ENCODE assay signal across 8 mouse cellular contexts in genomic region chr5:66675983-66676382, GRCm38 (mm10). TPM values are rescaled to one million over a fixed set of nuclear protein-coding genes. Genes with fewer than 3 reads are reported as not detected.
A peak's percentile ranks its signal among the peaks of the same experiment; 100 is the strongest.
DNase-seq lines count a peak whose midpoint lies in the region; ATAC-seq and TF ChIP-seq lines count a peak whose summit lies in the region.

Gene Uchl1 (plus strand): TSS chr5:66676091.

- H3K27ac ChIP-seq in brown adipose tissue, adult 24 weeks (replicated peaks; ENCODE audit: low read depth, low read length), result no peak within 1 kb of the TSS
- H3K27ac ChIP-seq in forebrain, embryonic 13.5 days, result peak within 1 kb of the TSS; percentile 85
- H3K27ac ChIP-seq in liver, embryonic 14.5 days, result no peak within 1 kb of the TSS
- H3K27ac ChIP-seq in olfactory bulb, adult 2 months (ENCODE audit: insufficient read depth, low read depth, low read length), result no peak within 1 kb of the TSS; the same call in 1 of the 2 replicates
- H3K27ac ChIP-seq in thymus, adult 2 months (ENCODE audit: control insufficient read depth, insufficient read depth, low read length), result no peak within 1 kb of the TSS

- under 1% methylated on average over 20 of the region's 20 CpGs for WGBS in forebrain, embryonic 13.5 days
- under 1% methylated on average over 20 of the region's 20 CpGs for WGBS in large intestine, adult 2 months
- under 1% methylated on average over 20 of the region's 20 CpGs for WGBS in liver, embryonic 14.5 days (ENCODE audit: insufficient replicate concordance)
- 0% methylated on average over 20 of the region's 20 CpGs for WGBS in olfactory bulb, adult 2 months
- WGBS in thymus, adult 2 months, result under 1% methylated on average over 20 of the region's 20 CpGs

- H3K9me3 ChIP-seq in forebrain, embryonic 13.5 days (replicated peaks), result no peaks in the 10 kb centered on the region
- no peaks in the 10 kb centered on the region for H3K9me3 ChIP-seq in liver, embryonic 14.5 days (ENCODE audit: control insufficient read depth, low read length)

- intact Hi-C loops in heart, postnatal 10 days (cut with DNase I), result no loop called here

- no peak for TF ChIP-seq EP300 in liver, embryonic 14.5 days (IDR thresholded peaks at IDR 0.05; ENCODE audit: low read depth)

- peak within 1 kb of the TSS; percentile 61 for H3K4me3 ChIP-seq in brown adipose tissue, adult 24 weeks (ENCODE audit: insufficient read depth, low read depth, low read length)
- H3K4me3 ChIP-seq in forebrain, embryonic 13.5 days, result peak within 1 kb of the TSS; percentile 74
- peak within 1 kb of the TSS; percentile 1 to 17; a peak in 3 of 4 replicates for H3K4me3 ChIP-seq in liver, embryonic 14.5 days (ENCODE audit: insufficient read depth in 1 of 2, low read depth in 2 of 2, low read length in 2 of 2)
- peak within 1 kb of the TSS; percentile 66 for H3K4me3 ChIP-seq in olfactory bulb, adult 2 months (ENCODE audit: insufficient read depth, low read depth, low read length)
- H3K4me3 ChIP-seq in thymus, adult 2 months (ENCODE audit: control insufficient read depth, insufficient read depth, low read length), result peak within 1 kb of the TSS; percentile 22

- no peaks in the 10 kb centered on the region for H3K27me3 ChIP-seq in forebrain, embryonic 13.5 days
- peaks cover 30% of the 10 kb centered on the region for H3K27me3 ChIP-seq in liver, embryonic 14.5 days (ENCODE audit: control insufficient read depth, insufficient read depth, low read length)
- peaks cover 3% of the 10 kb centered on the region; the same call in 1 of the 2 replicates for H3K27me3 ChIP-seq in thymus, adult 2 months (ENCODE audit: control insufficient read depth, insufficient read depth, low read length)

- TF ChIP-seq CTCF in liver, embryonic 14.5 days (IDR thresholded peaks at IDR 0.05; ENCODE audit: low read depth), result no peak
- no peak for TF ChIP-seq CTCF in olfactory bulb, adult 2 months (IDR thresholded peaks at IDR 0.05; ENCODE audit: insufficient read depth, low read depth, low read length)
- no peak for TF ChIP-seq CTCF in thymus, adult 2 months (IDR thresholded peaks at IDR 0.05; ENCODE audit: borderline replicate concordance, control insufficient read depth, extremely low read depth, insufficient read depth, low read length, poor library complexity)

- peak within 1 kb of the TSS; percentile 66 for H3K4me2 ChIP-seq in forebrain, embryonic 13.5 days
- H3K4me2 ChIP-seq in liver, embryonic 14.5 days (ENCODE audit: low read depth), result peak within 1 kb of the TSS; percentile 31

- peak; percentile 85 for TF ChIP-seq POLR2A in olfactory bulb, adult 2 months (IDR thresholded peaks at IDR 0.05; ENCODE audit: insufficient read depth, low read depth, low read length)
- TF ChIP-seq POLR2A in thymus, adult 2 months (IDR thresholded peaks at IDR 0.05; ENCODE audit: control insufficient read depth, extremely low read depth, insufficient read depth, low read length, poor library complexity), result no peak

- H3K4me1 ChIP-seq in brown adipose tissue, adult 24 weeks (ENCODE audit: control insufficient read depth, insufficient read depth, insufficient read length, low read length), result peaks cover 12% of the 10 kb centered on the region; the same call in 1 of the 2 replicates
- H3K4me1 ChIP-seq in forebrain, embryonic 13.5 days, result peaks cover 38% of the 10 kb centered on the region
- H3K4me1 ChIP-seq in liver, embryonic 14.5 days (replicated peaks; ENCODE audit: control insufficient read depth in 2 of 2, insufficient read depth in 2 of 2, low read length in 1 of 2), result no peaks in the 10 kb centered on the region
- H3K4me1 ChIP-seq in olfactory bulb, adult 2 months (ENCODE audit: control insufficient read depth, insufficient read depth, low read length), result peaks cover 20% of the 10 kb centered on the region
- peaks cover 8% of the 10 kb centered on the region for H3K4me1 ChIP-seq in thymus, adult 2 months (replicated peaks; ENCODE audit: control insufficient read depth, insufficient read depth, low read length)

- H3K36me3 ChIP-seq in forebrain, embryonic 13.5 days (ENCODE audit: poor library complexity, severe bottlenecking), result peaks cover 15% of the 10 kb centered on the region
- H3K36me3 ChIP-seq in liver, embryonic 14.5 days (replicated peaks; ENCODE audit: control insufficient read depth, insufficient read depth, low read depth), result no peaks in the 10 kb centered on the region
- no peaks in the 10 kb centered on the region for H3K36me3 ChIP-seq in thymus, adult 2 months (ENCODE audit: control insufficient read depth, insufficient read depth, low read length)

- H3K9ac ChIP-seq in forebrain, embryonic 13.5 days, result peak within 1 kb of the TSS; percentile 89
- no peak within 1 kb of the TSS for H3K9ac ChIP-seq in liver, embryonic 14.5 days (replicated peaks)

- peak; percentile 6 to 31 for DNase-seq in CD8-positive naive resting alpha-beta T cell, adult 2 months (ENCODE audit: low read depth in 2 of 2, low spot score in 2 of 2)
- DNase-seq in heart, postnatal 10 days, result peak; percentile 66 to 72
- no peak for DNase-seq in large intestine, adult 2 months (ENCODE audit: low read depth, low spot score)
- DNase-seq in liver, embryonic 14.5 days (ENCODE audit: low read depth in 3 of 3, low spot score in 3 of 3), result no peak
- DNase-seq in thymus, adult 2 months, result peak; percentile 78

- ATAC-seq in forebrain, embryonic 13.5 days, result peak; percentile 95
- no peak for ATAC-seq in liver, embryonic 14.5 days (ENCODE audit: insufficient read depth)

RNA-seq across cellular contexts. Expression of gene Uchl1, which starts in this region (rescaled TPM):
- polyA plus RNA-seq in brown adipose tissue, adult 24 weeks (2012; ENCODE audit: insufficient read depth, insufficient read length, missing spikeins), result 3.3 TPM in 1 of 2 replicates, not detected in the other
- polyA plus RNA-seq in forebrain, embryonic 13.5 days (2015; fragmentation: Nextera tagmentation; extraction: Ambion mirVana), result 833 and 867 TPM in 2 replicates
- 10 to 100 TPM; 19.6 to 21.5 TPM for total RNA-seq in heart, postnatal 10 days (2021)
- 16.6 and 24.1 TPM in 2 replicates for polyA plus RNA-seq in large intestine, adult 2 months (2012; rRNA removed)
- 1.1 and 2.7 TPM in 2 replicates for polyA plus RNA-seq in liver, embryonic 14.5 days (2012; rRNA removed)
- polyA plus RNA-seq in liver, embryonic 14.5 days (2014; fragmentation: Nextera tagmentation; extraction: Ambion mirVana), result 1.1 and 1.5 TPM in 2 replicates
- polyA plus RNA-seq in olfactory bulb, adult 2 months (2012; ENCODE audit: insufficient read depth, insufficient read length, low replicate concordance, missing spikeins), result not detected in 2 replicates
- polyA plus RNA-seq in thymus, adult 2 months (2012; rRNA removed), result 4.8 and 5.1 TPM in 2 replicates

Comparison
In these comparisons a context has a peak if more than half of its experiments do, and no peak if none do; other contexts are left out.
1. DNase-seq: peak in CD8-positive naive resting alpha-beta T cell, adult 2 months (2 of 2), heart, postnatal 10 days (2 of 2) and thymus, adult 2 months (single experiment); none in large intestine, adult 2 months (single experiment) and liver, embryonic 14.5 days (0 of 3).
2. H3K4me3 ChIP-seq: peak in every context shown above with its lines; median percentile 74 in forebrain, embryonic 13.5 days; 66 in olfactory bulb, adult 2 months; 61 in brown adipose tissue, adult 24 weeks; 22 in thymus, adult 2 months; 9 in liver, embryonic 14.5 days.